Comparison of ENCODE assay signal across 8 mouse cellular contexts in genomic region chr8:83165931-83166867, GRCm38 (mm10). TPM values are rescaled to one million over a fixed set of nuclear protein-coding genes. Genes with fewer than 3 reads are reported as not detected.
DNase-seq lines count a peak whose midpoint lies in the region; ATAC-seq lines count a peak whose summit lies in the region.

Gene Gm10645 (minus strand): TSS chr8:83166170.

- H3K27ac ChIP-seq in hindbrain, embryonic 15.5 days (replicated peaks): peak within 1 kb of the TSS; percentile 91

- H3K27me3 ChIP-seq in hindbrain, embryonic 15.5 days: no peaks in the 10 kb centered on the region

- H3K9ac ChIP-seq in hindbrain, embryonic 15.5 days: peak within 1 kb of the TSS; percentile 94

- intact Hi-C loops in gastrocnemius, postnatal 14 days (cut with DNase I; ENCODE audit: low total_unique reads): no loop called here

- no peaks in the 10 kb centered on the region for H3K9me3 ChIP-seq in hindbrain, embryonic 15.5 days

- peak; percentile 63 for DNase-seq in adrenal gland, postnatal 25 days
- peak; percentile 25 to 52 for DNase-seq in cerebellum, postnatal 4 days (ENCODE audit: low spot score in 2 of 2)
- peak; percentile 56 for DNase-seq in gastrocnemius, postnatal 14 days
- peak; percentile 53 to 72 for DNase-seq in left cerebral cortex, adult 18-20 months (ENCODE audit: low spot score in 2 of 2)
- peak; percentile 59 for DNase-seq in lung, postnatal 10 days
- peak; percentile 34 for DNase-seq in retina, adult 2 months (ENCODE audit: low read depth, low spot score)

- H3K4me2 ChIP-seq in hindbrain, embryonic 15.5 days: peak within 1 kb of the TSS; percentile 53

- peak; percentile 69 for ATAC-seq in hindbrain, embryonic 15.5 days (ENCODE audit: low FRiP score, low read depth)
- no peak for ATAC-seq in inflammation-experienced regulatory T-cells, adult 6 months

- 2% methylated on average over 52 of the region's 54 CpGs for WGBS in hindbrain, embryonic 15.5 days

- peak within 1 kb of the TSS; percentile 87 for H3K4me3 ChIP-seq in hindbrain, embryonic 15.5 days

- no peaks in the 10 kb centered on the region for H3K36me3 ChIP-seq in hindbrain, embryonic 15.5 days

- peaks cover 32% of the 10 kb centered on the region for H3K4me1 ChIP-seq in hindbrain, embryonic 15.5 days (replicated peaks)

RNA-seq across cellular contexts. Expression of gene Gm10645, which starts in this region (rescaled TPM):
- total RNA-seq in adrenal gland, postnatal 25 days (2021): not detected in 2 replicates
- total RNA-seq in gastrocnemius, postnatal 14 days (2021): not detected
- polyA plus RNA-seq in hindbrain, embryonic 15.5 days (2015; fragmentation: Nextera tagmentation; extraction: Ambion mirVana): 8.1 and 8.9 TPM in 2 replicates
- total RNA-seq in left cerebral cortex, adult 18-20 months (2021): 1 to 10 TPM; 1.8 to 2.0 TPM
- not detected for polyA plus RNA-seq in inflammation-experienced regulatory T-cells, adult 6 months (2017; shearing (Covaris generic))

Comparison
In these comparisons a context has a peak if more than half of its experiments do, and no peak if none do; other contexts are left out.
1. Peak in DNase-seq in adrenal gland, postnatal 25 days; RNA of the gene not detected or under 1 TPM.
2. Peak in DNase-seq in gastrocnemius, postnatal 14 days; RNA of the gene not detected or under 1 TPM.